Mouse (Mus musculus): ENCODE results near the gene Dgkg.

The Dgkg gene

GRCm38 (mm10) chr16:22645256-22645655 lies 11.8 kb downstream of the Dgkg start:
- in situ Hi-C loops (cut with MboI) = no loop called here

GRCm38 (mm10) chr16:22643460-22643859 lies 13.6 kb downstream of the Dgkg start:
- in situ Hi-C loops (cut with MboI) = no loop called here

- in situ Hi-C loops (cut with MboI) = no loop called here
Observed at GRCm38 (mm10) chr16:22642953-22643352, 14.1 kb downstream of the Dgkg start.

- in situ Hi-C loops (cut with MboI) = no loop called here
Observed at GRCm38 (mm10) chr16:22642054-22642453, 15.0 kb downstream of the Dgkg start.

- in situ Hi-C loops (cut with MboI) = no loop called here
Observed at GRCm38 (mm10) chr16:22641588-22641987, 15.4 kb downstream of the Dgkg start.

GRCm38 (mm10) chr16:22637311-22637710 lies 19.7 kb downstream of the Dgkg start:
- in situ Hi-C loops (cut with MboI) = no loop called here

DNA sequence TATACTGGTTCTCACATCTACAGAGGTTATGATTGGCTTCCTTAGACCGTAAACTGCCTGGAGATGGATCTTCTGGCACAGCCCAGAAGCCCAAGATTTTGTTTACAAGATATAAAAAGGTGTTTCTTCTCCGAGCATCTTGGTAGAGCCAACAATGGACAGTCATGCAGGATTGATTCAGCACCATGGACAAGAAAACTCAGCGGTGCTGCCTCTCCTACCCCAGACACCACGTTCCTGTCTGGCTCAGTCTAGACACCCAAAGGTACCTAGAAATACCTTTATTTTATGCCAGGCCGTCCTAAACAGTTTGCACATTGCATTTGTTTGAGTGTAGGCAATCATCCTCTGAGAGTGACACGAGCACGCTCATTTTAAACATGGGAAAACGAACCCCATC lies 21.3 kb downstream of the Dgkg start:
- in situ Hi-C loops (cut with MboI) = no loop called here

- in situ Hi-C loops (cut with MboI) = no loop called here
Observed at GRCm38 (mm10) chr16:22633063-22633462, 24.0 kb downstream of the Dgkg start.

DNA sequence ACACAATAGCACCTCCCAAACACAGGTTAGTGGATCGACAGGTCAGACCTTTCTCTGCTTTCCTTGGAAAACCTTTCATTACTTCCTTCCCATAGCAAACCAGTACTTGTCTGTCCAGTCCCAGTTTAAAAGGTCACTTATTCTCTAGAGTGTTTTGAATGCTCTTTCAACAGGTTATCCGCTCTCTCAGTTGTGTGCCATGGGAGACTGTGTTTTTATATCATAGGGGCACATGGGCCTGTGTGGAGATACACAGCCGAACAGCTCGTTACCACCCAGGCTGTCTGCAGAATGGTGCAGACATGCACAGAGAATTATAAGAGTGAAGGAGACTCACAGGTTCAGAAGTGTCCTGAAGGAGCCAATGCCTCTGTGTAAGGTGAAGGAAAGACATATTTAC lies 26.7 kb downstream of the Dgkg start:
- in situ Hi-C loops (cut with MboI) = no loop called here

- in situ Hi-C loops (cut with MboI) = no loop called here
Observed at GRCm38 (mm10) chr16:22629900-22630299, 27.1 kb downstream of the Dgkg start.

GRCm38 (mm10) chr16:22625987-22626386 lies 31.0 kb downstream of the Dgkg start:
- in situ Hi-C loops (cut with MboI) = no loop called here

- in situ Hi-C loops (cut with MboI) = no loop called here
Observed at GRCm38 (mm10) chr16:22625412-22625811, 31.6 kb downstream of the Dgkg start.

- in situ Hi-C loops (cut with MboI) = no loop called here
Observed at GRCm38 (mm10) chr16:22622286-22622685, 34.7 kb downstream of the Dgkg start.

DNA sequence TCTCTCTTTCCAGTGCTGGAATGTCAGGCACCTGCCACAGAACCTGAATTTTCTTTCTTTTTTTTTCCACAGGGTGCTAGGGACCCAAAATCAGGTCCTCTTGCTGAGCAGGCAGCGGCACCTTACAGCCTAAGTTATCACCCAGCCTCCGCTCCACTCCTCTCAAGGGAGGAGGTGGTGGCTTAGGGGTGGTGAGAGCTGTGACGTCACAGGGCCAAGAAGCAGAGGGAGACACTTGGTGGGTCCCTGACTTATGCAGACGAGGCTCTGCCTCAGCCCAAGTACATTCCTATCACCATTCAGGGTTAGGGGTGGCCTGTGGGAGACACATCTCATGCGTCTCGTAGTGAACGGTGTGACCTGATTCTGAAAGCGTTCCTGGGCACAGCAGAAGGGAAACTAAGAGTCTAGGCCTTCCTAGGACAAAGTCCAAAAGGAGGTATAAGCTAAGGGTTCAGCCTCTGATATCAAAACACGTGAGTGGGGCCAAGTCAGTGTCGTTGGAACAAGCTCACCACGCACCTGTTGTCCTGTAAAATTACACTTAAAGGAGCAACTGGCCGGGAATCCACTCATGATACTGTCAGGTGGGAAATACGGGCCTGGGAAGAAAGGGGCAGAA lies 35.6 kb downstream of the Dgkg start:
- in situ Hi-C loops (cut with MboI) = no loop called here

DNA sequence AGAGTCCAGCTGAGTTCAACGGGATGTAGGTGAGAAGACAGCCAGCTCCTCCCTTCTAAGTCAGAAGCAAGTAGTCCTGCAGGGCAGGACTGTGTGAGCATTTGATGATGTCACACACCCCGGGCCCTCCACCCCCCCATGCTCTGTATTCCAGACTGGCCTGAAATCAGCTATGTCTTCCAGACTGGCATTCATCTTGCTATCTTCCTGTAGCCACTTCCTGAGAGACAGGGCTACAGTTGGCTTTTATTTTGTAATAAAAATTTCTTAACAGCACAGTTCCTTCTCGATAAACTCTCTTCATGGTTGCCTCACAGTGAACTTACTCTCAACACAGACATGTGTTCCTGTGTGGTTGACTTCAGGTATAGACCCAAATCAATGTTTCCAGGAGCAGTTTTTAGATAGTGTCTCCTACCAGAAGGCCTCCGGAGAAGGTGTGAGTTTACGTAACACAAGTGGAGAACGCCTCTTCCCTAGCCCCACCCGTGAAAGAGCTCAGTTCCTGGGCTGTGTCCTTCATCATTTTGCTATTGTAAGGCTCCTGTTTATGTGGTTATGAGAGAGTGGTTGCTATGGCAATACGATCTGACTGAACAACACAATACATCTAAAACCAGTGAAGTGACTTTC lies 38.5 kb downstream of the Dgkg start:
- in situ Hi-C loops (cut with MboI) = no loop called here

DNA sequence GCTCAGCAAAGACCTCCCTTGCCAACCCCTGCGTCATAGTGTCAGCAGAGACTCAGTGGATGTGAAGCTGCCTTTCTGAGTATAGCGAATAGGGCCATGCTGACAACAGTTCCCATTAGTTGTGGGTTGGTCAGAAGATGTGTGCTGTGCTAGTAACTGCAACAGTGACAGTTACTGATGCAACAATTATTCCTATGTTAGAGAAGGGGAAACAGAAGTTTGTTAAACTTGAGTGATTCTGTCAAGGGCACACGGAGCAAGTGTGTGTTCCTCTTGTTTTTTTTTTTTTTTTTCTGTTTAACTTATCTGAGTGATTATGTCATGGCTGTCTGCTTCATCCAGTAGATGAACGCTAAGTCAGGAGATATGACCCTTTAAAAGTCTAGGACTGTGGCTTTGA lies 41.2 kb downstream of the Dgkg start:
- in situ Hi-C loops (cut with MboI) = no loop called here

DNA sequence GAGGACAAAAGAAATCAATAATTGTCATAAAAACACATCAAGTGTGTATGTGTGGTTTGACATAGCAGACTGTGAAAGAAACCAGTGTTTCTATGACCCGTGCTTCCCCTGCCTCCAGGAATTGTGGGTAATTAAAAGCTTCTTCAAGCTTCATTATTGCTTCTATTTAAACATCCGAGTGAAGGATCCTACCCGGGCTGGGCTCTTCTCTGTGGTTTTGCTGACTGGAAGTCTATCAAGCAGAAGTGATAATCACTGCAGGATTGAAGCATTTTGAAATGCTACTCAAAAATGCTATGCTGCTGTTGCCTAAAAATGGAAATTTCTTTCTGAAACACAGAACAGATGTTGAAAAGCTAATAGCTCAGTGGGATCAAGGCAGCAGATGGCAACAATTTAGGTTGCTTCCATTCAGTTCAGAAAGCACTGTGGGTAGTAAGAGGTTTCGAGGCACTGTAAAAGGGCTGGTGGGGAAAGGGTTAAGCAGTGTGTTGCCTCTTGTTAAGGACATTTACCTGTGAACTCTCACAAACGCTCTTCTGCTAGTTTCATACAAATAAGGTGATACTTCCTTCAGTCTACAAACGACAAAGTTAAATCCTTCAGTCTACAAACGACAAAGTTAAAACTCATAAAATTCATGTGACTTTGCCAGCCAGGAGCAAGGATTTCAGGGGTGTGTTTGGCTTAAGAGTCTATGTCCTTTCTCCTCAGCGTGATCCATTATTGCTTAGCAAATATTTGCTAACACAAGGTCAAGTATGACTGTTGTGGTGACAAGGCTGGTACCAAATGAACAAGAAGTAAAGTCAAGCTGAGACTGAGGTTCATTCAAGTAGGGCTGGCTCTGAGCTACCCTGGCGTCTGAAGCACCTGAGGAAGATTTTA lies 43.6 kb downstream of the Dgkg start:
- in situ Hi-C loops (cut with MboI) = no loop called here

DNA sequence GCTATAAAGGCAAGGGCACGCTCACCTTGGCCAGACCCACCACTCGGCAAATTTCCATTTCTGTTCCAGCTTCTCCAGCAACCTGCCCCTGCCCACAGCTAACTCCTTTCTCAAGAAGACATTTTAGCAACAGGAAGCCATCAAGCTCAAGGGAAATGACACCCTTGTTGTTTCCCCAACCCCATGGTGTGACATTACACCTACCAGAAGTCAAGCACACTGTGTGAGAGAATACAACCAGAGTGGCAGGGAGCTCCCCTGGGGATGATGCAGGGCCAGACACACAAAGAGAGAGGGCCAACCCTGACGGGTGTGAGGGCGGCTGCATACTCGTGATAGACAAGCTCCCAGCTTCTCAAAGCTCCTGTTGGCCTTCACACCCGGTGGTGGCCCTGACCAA lies 49.0 kb downstream of the Dgkg start:
- in situ Hi-C loops (cut with MboI) = no loop called here

DNA sequence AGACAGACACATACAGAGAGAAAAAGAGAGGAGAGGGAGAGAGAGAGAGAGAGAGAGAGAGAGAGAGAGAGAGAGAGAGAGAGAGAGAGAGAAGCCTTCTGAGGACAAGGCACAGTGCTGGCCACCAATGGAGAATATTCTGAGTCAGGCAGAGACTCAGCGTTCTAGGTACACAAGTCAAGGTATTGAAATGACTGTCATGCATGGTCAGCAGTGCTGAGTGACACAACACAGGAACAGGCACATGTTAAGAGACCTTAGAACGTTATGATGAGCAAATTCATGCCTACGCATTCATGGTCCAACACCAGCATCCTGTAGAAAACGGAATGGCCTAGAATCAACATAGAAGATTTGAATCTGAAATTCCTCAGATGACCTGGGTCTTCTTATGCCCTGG lies 50.0 kb downstream of the Dgkg start:
- in situ Hi-C loops (cut with MboI) = no loop called here

GRCm38 (mm10) chr16:22602399-22602798 lies 54.6 kb downstream of the Dgkg start:
- in situ Hi-C loops (cut with MboI) = no loop called here

- in situ Hi-C loops (cut with MboI) = no loop called here
Observed at GRCm38 (mm10) chr16:22601756-22602155, 55.3 kb downstream of the Dgkg start.

DNA sequence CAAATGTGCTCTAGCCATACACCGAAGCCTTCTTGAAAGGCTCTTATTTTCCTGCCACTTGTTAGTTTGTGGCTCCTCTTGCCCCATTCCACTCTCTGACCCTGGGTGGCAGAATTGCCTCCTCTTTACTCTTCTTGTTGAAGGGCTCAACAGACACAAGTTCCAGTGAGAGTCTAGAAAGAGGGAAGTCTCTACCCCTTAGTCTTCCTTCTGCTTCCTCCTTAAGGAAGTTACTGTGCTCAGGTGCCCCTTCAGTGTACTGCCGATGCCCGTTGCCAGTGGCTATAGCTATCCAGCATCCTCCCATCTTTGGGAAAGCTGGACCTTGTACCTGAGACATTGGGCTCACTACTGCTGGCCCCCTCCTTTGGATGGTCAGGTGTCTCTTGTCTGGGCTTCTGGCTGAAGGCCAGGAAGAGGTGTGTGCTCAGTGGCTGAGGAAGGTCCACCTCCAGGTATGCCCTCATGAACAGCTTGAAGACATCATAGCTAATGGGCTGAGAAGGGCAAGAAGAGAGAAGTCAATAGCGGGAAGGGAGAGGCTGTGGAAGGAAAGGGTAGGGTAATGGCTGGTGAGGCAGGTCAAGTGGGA lies 56.8 kb downstream of the Dgkg start:
- in situ Hi-C loops (cut with MboI) = no loop called here

DNA sequence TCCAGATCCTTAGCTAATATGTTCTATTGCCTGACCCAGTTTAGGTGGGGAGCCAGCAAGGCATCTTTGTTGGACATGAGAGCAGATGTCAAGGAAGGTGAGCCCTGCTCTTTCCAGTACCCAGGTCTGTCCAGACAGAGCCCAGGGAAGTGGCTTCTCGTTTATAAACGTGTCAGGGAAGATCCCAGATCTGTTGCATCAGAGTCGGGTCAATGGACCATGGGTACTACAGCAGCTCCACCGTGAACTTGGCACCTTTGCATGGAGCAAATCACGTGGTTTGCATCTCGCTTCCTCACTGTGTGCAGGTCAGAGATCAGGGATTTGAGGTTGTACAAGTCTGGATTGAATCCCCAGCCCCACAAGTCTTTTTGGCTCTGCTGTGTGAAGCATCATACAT lies 58.3 kb downstream of the Dgkg start:
- in situ Hi-C loops (cut with MboI) = no loop called here
